Mouse (Mus musculus): Measurements from ENCODE around the gene Csnk1g2. TPM values are rescaled to one million over a fixed set of nuclear protein-coding genes. Genes with fewer than 3 reads are reported as not detected.
"Not testable (repeated sequence)": the region's sequence is repeated elsewhere in the genome, so short reads cannot be mapped to it uniquely, and the experiment has no call there.

The Csnk1g2 gene
- total RNA-seq, 2 experiments from 2014 or later: 130 to 138 TPM

DNA sequence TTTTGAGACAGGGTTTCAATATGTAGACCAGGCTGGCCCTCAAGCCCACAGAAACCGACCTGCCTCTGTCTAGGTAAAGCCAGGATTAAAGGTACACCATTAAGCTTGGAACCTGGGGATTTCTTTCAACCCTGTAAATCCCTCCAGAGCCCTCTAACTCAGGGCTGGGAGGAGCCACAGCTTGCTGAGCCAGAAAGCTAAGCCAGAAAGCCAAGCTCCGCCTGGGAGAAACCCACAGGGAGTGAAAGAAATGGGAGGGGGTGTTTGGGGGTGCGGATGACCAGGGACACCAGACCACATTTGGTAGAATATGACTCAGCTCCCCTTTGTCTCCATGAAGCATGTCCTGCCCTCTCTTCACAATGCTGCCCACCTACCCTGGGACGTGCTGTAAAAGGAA is 26.3 kb upstream of the Csnk1g2 start:
- intact Hi-C loops (cut with DNase I): no loop called here
- no peak for DNase-seq

GRCm38 (mm10) chr10:80602698-80603325 is 19.8 kb upstream of the Csnk1g2 start, which contains the start of the genes Scamp4 and Adat3:
Scamp4 (plus strand) TSS chr10:80602872.
Adat3 (plus strand) TSS chr10:80602880.
- intact Hi-C loops (cut with DNase I): no loop called here
- DNase-seq: peak; percentile 96

DNA sequence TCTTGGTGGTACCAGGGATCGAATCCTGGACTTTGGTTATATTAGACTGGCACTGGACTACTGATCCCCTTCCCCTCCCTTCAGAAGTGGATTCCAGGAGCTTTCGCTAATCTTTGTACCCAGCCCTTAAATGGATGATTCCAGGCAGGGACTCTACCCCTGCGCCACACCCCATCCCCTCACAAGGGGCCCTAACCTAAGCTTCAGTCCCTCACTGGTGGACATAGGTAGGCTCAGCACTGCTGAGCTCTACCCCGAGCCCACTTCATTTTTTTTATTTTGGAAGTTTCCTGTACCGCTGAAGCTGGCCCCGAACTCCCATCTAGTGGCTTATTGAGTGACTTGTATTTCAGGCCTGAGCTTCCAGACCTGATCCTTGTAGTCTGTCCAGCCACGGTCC is 19.3 kb upstream of the Csnk1g2 start:
- DNase-seq: no peak
- intact Hi-C loops (cut with DNase I): no loop called here

DNA sequence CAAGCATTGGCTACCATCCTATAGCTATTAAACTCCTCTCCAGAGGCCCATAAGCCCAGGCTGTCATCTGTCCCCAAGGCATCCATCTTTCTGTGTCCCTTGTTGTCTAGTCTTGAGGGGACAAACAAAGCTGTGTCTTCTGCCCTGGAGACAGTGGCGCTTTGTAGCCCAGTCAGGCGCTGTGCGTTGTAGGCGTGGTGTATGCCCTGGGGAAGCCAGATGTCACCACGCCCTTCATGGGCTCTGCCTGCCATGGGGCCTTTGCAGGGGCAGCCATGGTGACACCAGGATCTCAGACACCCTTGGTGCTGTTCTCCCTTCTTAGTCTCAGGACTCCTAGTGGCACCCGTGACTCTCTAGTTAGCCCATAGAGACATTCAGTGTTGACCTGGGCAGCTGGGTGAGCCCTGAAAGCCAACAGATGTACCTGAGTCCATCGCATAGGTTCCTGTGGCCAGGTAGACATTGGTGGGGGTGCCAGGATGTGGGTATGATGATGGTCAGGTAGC is 18.6 kb upstream of the Csnk1g2 start:
- no peak for DNase-seq
- intact Hi-C loops (cut with DNase I): no loop called here

DNA sequence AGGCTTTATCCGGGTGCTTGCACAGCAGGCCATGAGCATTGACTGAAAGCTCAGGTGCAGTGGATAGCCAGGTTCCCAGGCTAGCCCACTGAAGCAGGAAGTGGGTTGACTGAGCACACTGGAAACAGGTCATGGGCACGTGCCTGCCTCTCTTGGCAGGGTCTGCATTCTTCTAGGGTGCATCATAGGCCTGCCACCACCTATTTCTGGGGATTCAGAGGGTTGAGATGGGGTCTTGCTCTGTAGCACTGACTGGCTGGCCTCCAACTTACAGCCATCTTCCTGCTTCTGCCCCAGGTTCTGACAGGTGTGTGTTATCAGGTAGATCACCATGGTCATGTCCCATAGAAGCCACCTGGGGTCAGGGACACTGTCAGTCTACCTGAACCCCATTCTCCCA is 17.6 kb upstream of the Csnk1g2 start:
- DNase-seq: no peak
- intact Hi-C loops (cut with DNase I): no loop called here

DNA sequence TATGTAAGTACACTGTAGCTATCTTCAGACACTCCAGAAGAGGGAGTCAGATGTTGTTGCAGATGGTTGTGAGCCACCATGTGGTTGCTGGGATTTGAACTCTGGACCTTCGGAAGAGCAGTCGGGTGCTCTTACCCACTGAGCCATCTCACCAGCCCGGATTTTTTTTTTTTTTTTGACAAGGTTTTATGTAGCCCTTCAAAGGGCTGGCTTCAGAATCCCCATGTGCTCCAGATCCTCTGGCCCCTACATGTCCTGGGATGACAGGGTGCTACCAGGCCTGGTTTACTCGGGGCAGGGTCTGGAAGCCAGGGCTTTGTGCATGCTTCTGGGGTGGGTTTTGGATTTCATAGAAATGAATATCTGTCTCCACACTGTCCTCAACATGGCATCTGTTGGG is 16.9 kb upstream of the Csnk1g2 start, which contains the start of gene Gm49322:
Gm49322 (plus strand) TSS at position 301 of the 400 bp plus-strand sequence.
- DNase-seq; intact Hi-C loops (cut with DNase I): not testable (repeated sequence)

GRCm38 (mm10) chr10:80606306-80606705 is 16.3 kb upstream of the Csnk1g2 start:
- DNase-seq: no peak
- intact Hi-C loops (cut with DNase I): no loop called here

DNA sequence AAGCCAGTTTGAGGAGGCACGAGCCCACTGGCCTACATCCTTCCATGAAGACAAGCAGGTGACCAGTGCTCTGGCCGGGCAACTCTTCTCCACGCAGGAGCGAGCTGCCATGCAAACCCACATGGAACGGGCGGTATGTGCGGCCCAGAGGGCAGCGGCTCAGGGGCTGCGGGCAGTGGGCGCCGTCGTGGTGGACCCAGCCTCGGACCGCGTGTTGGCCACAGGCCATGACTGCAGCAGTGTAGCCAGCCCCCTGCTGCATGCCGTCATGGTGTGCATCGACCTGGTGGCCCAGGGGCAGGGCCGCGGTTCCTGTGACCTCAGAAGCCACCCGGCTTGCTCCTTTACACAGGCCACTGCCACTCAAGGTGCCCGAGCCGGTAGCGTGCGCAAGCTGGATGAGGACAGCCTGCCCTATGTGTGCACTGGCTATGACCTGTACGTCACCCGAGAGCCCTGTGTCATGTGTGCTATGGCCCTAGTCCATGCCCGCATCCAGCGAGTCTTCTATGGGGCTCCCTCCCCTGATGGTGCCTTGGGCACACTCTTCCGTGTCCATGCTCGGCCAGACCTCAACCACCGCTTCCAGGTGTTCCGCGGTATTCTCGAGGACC is 15.8 kb upstream of the Csnk1g2 start:
- intact Hi-C loops (cut with DNase I): no loop called here

GRCm38 (mm10) chr10:80608435-80608834 is 14.2 kb upstream of the Csnk1g2 start:
- intact Hi-C loops (cut with DNase I): no loop called here
- no peak for DNase-seq

More for the DNA sequence above, 15.8 kb upstream of the Csnk1g2 start:
- no peak for DNase-seq

DNA sequence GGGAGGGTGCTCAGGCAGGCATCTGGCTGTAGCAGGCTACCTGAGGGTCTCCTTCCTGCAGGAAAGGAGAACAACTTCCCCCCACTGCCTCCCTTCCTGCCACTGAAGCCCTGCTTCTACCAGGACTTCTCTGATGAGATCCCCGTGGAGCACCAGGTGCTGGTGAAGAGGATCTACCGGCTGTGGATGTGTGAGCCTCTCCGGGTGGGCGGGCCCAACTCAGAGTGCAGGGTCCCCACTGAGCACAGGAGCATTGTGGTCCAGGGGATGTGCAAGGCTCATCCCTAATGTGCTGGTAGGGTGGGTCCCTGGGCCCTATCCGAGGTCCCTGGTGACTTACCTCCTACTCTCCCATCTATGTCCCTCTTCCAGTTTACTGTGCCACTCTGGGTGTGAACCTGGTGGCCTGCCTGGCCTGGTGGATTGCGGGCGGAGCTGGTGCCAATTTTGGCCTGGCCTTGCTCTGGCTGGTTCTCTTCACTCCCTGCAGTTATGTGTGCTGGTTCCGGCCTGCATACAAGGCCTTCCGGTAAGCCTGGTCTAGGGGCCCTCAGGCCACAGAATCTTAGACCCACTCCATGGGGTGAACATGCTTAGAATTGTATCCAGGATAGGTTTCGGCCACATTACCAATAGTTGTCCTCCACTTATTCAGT is 13.2 kb upstream of the Csnk1g2 start:
- intact Hi-C loops (cut with DNase I): no loop called here
- DNase-seq: no peak

- peak; percentile 48 for DNase-seq
- intact Hi-C loops (cut with DNase I): no loop called here
Measured at GRCm38 (mm10) chr10:80610116-80610785, 12.4 kb upstream of the Csnk1g2 start.

DNA sequence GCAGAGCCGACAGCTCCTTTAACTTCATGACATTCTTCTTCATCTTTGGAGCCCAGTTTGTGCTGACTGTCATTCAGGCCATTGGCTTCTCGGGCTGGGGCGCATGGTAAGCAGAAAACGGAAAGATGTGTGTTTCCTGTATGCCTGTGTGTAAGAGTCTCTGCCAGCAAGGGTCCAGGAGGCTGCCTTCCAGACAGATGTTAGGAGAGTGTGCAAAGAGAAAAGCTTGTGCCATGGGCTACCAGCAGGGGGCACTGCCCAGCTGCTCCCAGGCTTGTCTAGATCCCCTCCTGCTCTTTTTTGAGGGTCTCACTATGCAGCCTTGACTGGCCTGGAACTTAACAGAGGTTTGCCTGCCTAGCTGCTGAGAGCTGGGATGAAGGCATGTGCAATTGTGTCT is 11.6 kb upstream of the Csnk1g2 start:
- DNase-seq: peak; percentile 51
- intact Hi-C loops (cut with DNase I): no loop called here

GRCm38 (mm10) chr10:80611905-80612304 is 10.7 kb upstream of the Csnk1g2 start:
- DNase-seq: no peak
- intact Hi-C loops (cut with DNase I): no loop called here

DNA sequence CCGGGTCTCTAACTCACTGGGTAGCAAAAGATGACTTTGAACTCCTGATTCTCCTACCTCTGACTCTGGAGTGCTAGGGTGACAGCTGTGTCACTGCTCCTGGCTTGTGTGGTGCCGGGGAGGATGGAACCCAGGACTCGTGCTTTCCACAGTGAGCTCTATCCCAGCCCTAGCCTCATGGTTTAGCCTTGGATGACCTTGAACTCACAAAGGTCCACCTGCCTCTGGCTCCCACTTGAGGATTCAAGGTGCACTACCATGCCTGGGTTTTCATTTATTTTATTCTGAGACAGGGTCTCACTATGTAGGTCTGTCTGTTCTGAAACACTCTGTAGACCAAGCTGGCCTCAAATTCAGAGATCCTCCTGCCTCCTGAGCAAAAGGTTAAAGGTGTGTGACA is 8.8 kb upstream of the Csnk1g2 start:
- no peak for DNase-seq
- intact Hi-C loops (cut with DNase I): no loop called here

DNA sequence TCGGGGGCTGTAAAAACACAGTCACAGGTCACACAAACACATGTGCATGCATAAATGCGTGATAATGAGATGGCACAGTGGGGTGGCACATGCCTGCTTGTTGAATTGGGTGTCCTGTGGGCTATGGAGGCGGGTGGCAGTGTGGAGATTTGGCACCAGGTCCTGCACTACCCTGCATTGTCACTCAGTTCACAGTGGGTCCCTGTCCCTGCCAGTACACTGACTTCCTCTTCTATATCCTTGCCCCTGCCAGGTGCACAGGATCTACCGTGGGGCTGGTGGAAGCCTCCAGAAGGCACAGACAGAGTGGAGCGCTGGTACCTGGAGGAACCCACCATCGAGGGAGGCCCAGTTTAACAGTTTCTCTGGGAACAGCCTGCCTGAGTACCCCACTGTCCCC is 8.3 kb upstream of the Csnk1g2 start:
- no peak for DNase-seq
- intact Hi-C loops (cut with DNase I): no loop called here

DNA sequence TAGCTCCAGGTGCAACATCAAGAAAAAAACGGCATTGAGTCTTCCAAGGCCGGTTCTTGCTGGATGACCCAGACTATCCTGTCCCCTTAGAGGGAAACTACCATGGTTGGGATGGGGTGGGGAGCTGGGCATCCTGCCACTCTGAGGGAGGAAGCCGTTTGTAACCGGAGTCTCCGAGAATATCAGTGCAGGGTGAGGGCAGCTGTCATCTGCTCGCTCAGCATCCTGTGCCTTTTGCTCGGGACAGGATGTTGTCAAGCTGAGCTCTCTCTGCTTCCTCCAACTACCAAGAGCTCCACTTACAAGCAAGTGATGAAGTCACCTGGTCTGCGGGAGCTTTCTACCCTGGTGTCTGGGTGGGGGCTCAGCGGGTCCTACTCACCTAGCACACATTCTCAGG is 4.5 kb upstream of the Csnk1g2 start:
- intact Hi-C loops (cut with DNase I): no loop called here
- DNase-seq: no peak

- DNase-seq: no peak
- intact Hi-C loops (cut with DNase I): no loop called here
Measured at GRCm38 (mm10) chr10:80619465-80620244, 3.0 kb upstream of the Csnk1g2 start.

- intact Hi-C loops (cut with DNase I): no loop called here
- no peak for DNase-seq
Measured at GRCm38 (mm10) chr10:80620365-80620764, 2.3 kb upstream of the Csnk1g2 start.

- intact Hi-C loops (cut with DNase I): no loop called here
- no peak for DNase-seq
Measured at GRCm38 (mm10) chr10:80620796-80621689, 1.6 kb upstream of the Csnk1g2 start.

DNA sequence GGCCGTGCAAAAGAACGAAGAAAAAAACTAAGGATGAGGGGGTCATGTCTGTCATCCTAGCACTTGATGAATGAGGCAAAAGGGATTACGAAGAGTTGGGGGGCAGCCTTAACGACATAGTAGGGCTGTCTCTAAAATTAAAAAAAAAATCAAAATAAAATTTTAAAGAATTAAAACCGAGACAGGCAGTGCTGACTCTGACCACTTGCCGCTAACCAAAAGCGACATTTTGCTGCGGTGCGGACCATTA is 1.0 kb upstream of the Csnk1g2 start:
- no peak for DNase-seq
- intact Hi-C loops (cut with DNase I): no loop called here
